Mouse (Mus musculus) layer of hippocampus, postnatal 25 days (tissue): Measurements from ENCODE around the gene Pnpla7. TPM values are rescaled to one million over a fixed set of nuclear protein-coding genes. Genes with fewer than 3 reads are reported as not detected.
A peak's percentile ranks its signal among the peaks of the same experiment; 100 is the strongest.
"Not testable (repeated sequence)": the region's sequence is repeated elsewhere in the genome, so short reads cannot be mapped to it uniquely, and the experiment has no call there.

Experiments
- DNase-seq, 2 experiments: peaks; one replicate each; pipeline ENCODE4 v3.0.0; 2022; ENCODE audit warnings: mixed read lengths in 2 of 2, low spot score in 1 of 2; ENCODE audit errors: extremely low spot score in 1 of 2
- total RNA-seq, 2 experiments: library from RNA; stranded (reverse); gene quantifications; 2 replicates each; pipeline ENCODE4 v1.2.3; 2021

The Pnpla7 gene
- 10 to 100 TPM; 24.2 to 25.2 TPM for total RNA-seq

- peak; percentile 27 to 45 for DNase-seq
Observed at GRCm38 (mm10) chr2:24975704-24976297, at the start of gene Pnpla7. TSS of gene Pnpla7 (plus strand) at chr2:24976033.

DNA sequence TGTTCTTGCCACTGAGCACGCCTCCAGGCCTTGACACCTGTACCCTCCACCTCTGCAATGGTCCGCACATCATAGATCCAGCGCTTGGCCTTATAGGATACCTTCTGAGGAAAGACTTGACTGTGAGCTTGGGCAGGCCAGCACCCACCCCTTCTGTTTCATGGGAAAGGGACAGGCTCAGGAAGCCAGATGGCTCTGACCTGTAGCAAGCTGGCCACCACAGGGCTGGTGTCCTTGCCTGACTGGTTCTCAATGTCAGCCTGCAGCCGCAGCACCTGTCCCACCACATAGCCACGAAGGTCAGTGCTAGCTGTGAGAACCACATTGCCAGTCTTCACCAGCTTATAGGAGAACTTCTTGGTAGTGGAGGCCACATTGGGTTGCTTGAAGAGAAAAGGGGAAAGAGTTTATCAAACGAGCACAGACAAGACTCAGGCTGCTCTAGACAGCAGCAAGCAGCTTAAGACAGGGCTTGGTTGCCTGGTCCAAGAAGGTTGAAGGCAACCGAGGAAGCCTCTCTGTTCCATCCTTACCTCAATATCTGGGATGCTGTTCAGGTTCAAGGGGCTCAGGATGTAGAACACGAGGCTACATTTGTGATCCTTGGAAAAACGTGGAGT is 49.4 kb upstream of the Pnpla7 start:
- no peak for DNase-seq

DNA sequence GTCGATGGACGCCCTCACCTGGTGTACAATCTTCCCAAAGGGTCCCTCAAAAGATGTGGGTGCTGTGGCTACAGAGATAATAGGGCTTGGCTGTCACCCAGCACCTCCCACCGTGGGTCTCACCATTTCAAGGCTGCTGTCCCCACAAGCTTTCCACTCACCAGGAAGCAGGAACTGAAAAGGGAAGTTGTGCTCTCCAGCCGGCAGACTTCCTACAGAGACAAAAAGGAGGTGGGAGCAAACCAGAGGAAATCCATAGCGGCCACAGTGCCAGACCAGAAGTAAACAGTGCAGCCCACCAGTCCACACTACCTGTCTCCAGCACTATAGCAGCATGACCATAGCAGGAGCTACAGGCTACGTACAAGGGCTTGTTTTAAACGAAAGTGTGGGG is 48.9 kb upstream of the Pnpla7 start:
- no peak for DNase-seq

GRCm38 (mm10) chr2:24927810-24928479 is 47.9 kb upstream of the Pnpla7 start:
- no peak for DNase-seq

DNA sequence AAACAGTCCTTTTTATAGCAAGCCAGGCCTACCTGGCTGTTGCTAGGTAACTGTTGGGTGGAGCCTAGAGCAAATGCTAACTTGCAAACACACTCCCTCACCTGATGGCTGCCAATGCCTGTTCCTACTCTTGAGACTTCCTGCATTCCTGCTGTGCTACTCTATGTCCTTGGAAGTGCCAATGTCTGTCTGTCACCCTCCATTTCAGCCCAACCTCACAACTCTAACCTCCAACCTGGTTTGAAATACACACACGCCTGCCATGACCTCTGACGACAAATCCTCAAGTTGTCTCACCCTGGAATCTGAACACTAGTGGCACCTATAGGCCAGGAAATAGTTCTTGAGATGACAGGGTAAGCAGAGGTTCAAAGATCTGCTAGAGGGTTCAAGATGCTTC is 46.7 kb upstream of the Pnpla7 start:
- DNase-seq = no peak

DNA sequence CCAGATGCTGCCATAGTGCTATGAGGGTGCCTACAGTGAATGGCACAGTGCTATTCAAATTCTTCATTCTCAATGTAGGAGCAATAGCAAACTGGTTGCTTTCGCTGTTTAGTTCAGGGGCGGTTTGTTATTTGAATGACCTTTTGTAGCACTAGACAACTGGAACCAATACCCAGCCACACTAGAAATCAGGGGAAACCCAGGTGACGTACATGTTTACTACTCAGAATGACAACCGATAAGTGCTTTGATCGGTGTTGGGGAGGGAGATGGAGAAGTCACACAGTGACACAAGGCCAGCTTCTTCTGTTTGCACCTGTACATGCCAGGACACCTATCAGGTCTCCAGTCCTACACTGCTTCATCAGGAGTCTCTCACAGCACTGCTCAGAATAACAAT is 46.2 kb upstream of the Pnpla7 start:
- DNase-seq = no peak

DNA sequence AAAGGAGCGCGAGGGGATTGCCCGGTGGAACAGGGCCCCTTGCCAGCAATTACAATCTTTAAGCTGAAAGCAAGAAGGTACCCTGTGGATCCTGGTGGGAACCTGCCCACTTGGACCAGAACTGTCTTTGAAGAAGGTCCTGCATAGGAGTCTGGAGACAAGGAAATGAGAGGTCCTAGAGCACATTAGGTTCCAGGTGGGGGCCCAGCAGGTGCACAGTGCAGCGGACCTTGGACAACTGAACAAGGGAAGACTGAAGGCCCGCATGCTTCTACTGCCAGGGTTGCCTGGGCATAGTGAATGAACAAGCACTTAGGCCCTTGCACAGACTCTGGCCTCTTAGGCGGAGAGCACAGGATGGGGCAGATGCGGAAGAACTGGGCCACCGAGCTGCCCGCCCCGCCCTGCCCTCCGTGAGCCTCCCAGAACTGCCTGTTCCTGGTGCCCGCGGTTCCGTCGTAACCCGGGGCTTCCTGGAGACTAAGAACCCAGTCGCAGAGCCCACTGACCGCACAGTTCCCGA is 41.3 kb upstream of the Pnpla7 start:
- no peak for DNase-seq

DNA sequence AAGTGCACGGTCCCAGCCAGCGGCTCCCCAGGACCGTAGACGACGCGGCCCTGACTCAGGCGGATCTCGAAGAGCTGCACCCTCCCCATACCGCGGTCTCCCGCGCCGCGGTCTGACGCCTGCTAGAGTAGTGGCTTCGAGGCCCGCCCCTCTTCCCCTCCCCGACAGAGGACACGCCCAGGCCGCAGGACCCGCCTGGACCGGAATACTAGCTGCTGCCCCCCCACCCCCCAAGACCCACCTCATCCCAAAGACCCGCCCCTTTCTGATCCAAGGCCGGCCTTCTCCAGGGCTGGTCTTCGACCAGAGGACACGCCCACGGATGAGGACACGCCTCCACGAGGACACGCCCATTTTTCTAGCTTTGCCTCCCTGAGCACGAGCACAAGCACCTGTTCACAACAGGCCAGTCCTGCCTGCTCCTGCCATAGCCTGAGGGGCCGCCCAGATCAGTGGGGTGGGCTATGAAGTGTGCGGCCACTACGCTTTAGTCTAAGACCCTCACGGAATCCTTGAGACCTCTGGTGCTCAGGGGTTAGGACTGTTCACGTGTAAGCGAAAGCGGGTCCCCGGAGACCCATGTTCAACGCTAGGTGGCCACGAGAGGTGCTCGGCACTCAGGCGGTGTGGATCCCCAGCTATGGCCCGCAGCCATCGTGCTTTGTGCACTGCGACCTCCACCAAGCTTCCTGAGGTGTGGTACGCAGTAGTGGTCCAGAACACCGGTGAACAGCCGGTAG is 40.6 kb upstream of the Pnpla7 start, which contains the start of gene Arrdc1:
Arrdc1 (minus strand) TSS at position 196 of the 740 bp plus-strand sequence.
- DNase-seq = peak; percentile 47 to 56

GRCm38 (mm10) chr2:24942092-24942491 is 33.7 kb upstream of the Pnpla7 start:
- DNase-seq = no peak

DNA sequence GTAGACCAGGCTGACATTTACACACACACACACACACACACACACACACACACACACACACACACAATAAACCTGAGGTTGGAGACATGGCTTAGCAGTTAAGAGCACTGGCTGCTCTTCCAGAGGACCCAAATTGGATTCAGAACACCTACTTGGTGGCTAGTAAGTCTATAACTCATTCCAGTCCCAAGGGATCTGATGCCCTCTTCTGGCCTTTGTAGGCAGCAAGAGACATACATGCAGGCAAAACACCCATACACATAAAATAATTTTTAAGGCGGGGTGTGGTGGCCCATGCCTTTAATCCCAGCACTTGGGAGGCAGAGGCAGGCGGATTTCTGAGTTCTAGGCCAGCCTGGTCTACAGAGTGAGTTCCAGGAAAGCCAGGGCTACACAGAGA is 31.5 kb upstream of the Pnpla7 start:
- DNase-seq = not testable (repeated sequence)

DNA sequence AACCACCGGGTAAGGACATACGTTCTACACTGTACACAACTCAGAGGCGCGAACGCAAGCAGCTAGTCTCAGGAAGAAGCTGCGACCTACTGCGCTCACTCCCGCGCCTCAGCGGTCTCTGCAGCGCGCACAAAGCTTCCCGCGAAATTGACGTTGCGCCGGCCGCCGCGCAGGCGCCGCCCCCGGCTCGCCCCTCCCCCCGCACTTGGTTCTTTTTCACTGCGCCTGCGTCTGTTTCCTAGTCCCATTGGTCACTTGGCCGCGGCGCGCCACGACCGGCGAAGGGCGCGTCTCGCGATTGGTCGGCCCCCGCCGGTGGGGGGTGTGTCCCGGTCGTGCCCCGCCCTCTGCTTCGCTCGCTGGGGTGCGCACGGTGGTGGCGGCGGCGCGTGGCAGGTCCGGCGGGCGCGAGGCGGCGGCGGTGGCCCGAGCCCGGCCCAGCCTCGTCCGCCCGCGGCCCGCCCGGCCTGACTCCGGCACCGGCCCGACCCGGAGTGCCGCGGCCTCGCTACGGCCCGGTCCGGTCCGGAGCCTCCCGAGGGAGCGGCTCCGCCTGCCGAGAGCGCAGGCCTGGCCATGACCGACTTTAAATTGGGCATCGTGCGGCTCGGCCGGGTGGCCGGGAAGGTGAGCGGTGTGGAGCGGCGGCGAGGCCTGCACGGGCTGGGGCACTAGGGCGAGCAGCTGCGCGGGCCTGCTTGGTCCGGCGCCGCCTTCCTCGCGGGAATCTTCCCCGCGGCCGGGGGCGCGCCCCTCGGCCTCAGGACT is 26.2 kb upstream of the Pnpla7 start, which contains the start of gene Zmynd19:
Zmynd19 (plus strand) TSS at position 372 of the 768 bp plus-strand sequence.
- peak; percentile 98 to 99 for DNase-seq

- DNase-seq = no peak
Observed at GRCm38 (mm10) chr2:24950189-24950535, 25.7 kb upstream of the Pnpla7 start.

DNA sequence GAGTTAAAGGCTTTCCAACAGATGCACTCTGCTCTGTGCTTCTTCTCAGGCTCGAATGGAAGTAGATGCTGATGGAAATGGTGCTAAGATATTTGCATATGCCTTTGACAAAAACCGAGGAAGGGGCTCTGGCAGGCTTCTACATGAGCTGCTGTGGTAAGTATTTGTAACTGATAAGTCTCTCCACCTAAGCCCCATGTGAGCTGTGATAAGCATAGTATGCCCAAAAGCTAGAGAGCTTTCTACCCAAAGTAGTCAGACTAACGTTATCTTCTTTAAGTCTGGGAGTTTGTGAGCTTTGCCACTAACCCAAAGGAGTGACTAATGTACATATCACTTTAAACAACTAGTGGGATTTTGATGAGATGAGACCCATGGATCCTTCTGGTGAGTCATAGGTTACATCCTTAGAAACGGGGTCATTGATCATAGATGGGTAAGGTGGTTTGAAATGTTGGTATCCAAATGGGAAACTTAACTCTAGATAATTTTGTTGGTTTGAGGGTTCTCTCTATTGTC is 23.2 kb upstream of the Pnpla7 start:
- no peak for DNase-seq

- peak in 1 of 2 experiments; percentile 22 for DNase-seq
Observed at GRCm38 (mm10) chr2:24960910-24961309, 14.9 kb upstream of the Pnpla7 start.

- peak; percentile 81 to 93 for DNase-seq
Observed at GRCm38 (mm10) chr2:24962304-24963000, 13.4 kb upstream of the Pnpla7 start, which contains the start of gene Dph7. TSS of gene Dph7 (plus strand) at chr2:24962400.

DNA sequence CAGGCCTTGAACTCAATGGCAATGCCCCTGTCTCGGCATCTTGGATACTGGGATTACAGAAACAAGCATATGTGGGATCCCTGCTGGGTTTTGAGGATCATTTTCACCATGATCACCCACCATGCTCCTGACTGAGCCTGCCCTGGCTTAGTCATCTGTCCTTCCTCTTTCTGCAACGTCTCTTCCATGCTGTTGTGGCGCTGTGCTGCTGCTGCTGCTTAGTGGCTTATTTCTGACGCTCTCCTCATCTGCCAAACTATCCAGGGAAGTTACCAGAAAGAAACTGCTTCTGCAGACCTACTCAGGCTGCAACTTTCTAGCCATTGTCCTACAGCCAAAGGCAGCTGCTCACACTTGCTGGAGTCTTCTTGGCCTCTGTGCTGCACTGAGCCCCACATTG is 5.4 kb upstream of the Pnpla7 start:
- no peak for DNase-seq

- DNase-seq = peak in 1 of 2 experiments; percentile 18
Observed at GRCm38 (mm10) chr2:24974452-24974851, 1.4 kb upstream of the Pnpla7 start.

- peak; percentile 83 to 86 for DNase-seq
Observed at GRCm38 (mm10) chr2:24974906-24975703, 728 bp upstream of the Pnpla7 start, which contains the start of gene Mrpl41. TSS of gene Mrpl41 (minus strand) at chr2:24975098.
